Mouse (Mus musculus) embryonic facial prominence, embryonic 14.5 days (tissue): ENCODE results near the gene Zbtb25. TPM values are rescaled to one million over a fixed set of nuclear protein-coding genes. Genes with fewer than 3 reads are reported as not detected.

ENCODE experiments used
- ATAC-seq: fragments of 200-750 bp; cut with Nextera tagmentation; 2 replicates; pipeline ENCODE4 v1.8.0; 2017; ENCODE audit warnings: low read depth, moderate number of reproducible peaks, moderate TSS enrichment
- DNase-seq: peaks from one replicate; pipeline ENCODE4 v3.0.0-alpha.2; 2015; ENCODE audit warnings: low spot score
- H3K27ac ChIP-seq: fragments of 300-500 bp; sonication (generic); replicated peaks from 2 replicates; pipeline ENCODE4 v1.5.1; 2014; ENCODE audit warnings: low read depth, mild to moderate bottlenecking, low read length, moderate library complexity
- H3K27me3 ChIP-seq: fragments of 300-500 bp; sonication (generic); replicated peaks from 2 replicates; pipeline ENCODE4 v1.6.1; 2014; ENCODE audit warnings: low read length; ENCODE audit not compliant: control insufficient read depth, insufficient read depth
- H3K36me3 ChIP-seq: fragments of 300-500 bp; sonication (generic); 2 replicates; pipeline ENCODE4 v1.6.1; 2014; ENCODE audit warnings: low read length, mixed read lengths; ENCODE audit not compliant: control insufficient read depth, insufficient read depth
- H3K4me1 ChIP-seq: fragments of 300-500 bp; sonication (generic); 2 replicates; pipeline ENCODE4 v1.6.1; 2014; ENCODE audit warnings: antibody characterized with exemption, low read length; ENCODE audit not compliant: control insufficient read depth, insufficient read depth
- H3K4me2 ChIP-seq: fragments of 300-500 bp; sonication (generic); 2 replicates; pipeline ENCODE4 v1.6.1; 2014; ENCODE audit warnings: low read depth, mild to moderate bottlenecking, low read length, moderate library complexity, mixed read lengths
- H3K4me3 ChIP-seq: fragments of 300-500 bp; sonication (generic); 2 replicates; pipeline ENCODE4 v1.5.1; 2014; ENCODE audit warnings: low read depth, mild to moderate bottlenecking, low read length
- H3K9ac ChIP-seq: fragments of 300-500 bp; sonication (generic); 2 replicates; pipeline ENCODE4 v1.6.1; 2014; ENCODE audit warnings: low read depth, mild to moderate bottlenecking, low read length, moderate library complexity, mixed read lengths
- H3K9me3 ChIP-seq: fragments of 300-500 bp; sonication (generic); 2 replicates; pipeline ENCODE4 v1.6.1; 2016; ENCODE audit warnings: low read length; ENCODE audit not compliant: control insufficient read depth
- WGBS: fragments of 180-500 bp; shearing (Covaris S2); extraction: QIAGEN DNeasy Blood & Tissue Kit; methylation state at CpG from one replicate; pipeline ENCODE4 v1.1.7; 2014; 5-methylcytosine and 5-hydroxymethylcytosine counted together
- polyA plus RNA-seq: library from polyadenylated mRNA; unstranded; fragments of >200 nt; fragmentation: Nextera tagmentation; extraction: Ambion mirVana; gene quantifications from 2 replicates; pipeline ENCODE4 v1.2.1, GENCODE M21; 2014

The Zbtb25 gene
- polyA plus RNA-seq, 1 experiment from 2014 or later, result 21.2 TPM

DNA sequence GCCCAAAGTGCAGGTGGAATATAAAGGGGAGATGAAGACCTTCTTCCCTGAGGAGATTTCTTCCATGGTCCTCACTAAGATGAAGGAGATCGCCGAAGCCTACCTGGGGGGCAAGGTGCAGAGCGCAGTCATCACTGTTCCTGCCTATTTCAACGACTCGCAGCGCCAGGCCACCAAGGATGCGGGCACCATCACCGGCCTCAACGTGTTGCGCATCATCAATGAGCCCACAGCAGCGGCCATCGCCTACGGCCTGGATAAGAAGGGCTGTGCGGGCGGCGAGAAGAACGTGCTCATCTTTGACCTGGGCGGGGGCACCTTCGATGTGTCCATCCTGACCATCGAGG lies 35.4 kb upstream of the Zbtb25 start:
- 11% methylated on average over 19 of the region's 20 CpGs for WGBS
- Histone ChIP-seq H3K4me1 (peaks cover 20% of the 10 kb centered on the region), H3K9ac (peak overlapping the region; percentile 72; the same call in 1 of the 2 replicates), H3K4me2 (peak overlapping the region; percentile 77), H3K27me3 (peaks cover 44% of the 10 kb centered on the region), H3K36me3 (no peaks in the 10 kb centered on the region), H3K27ac (no peak overlapping the region), H3K4me3 (peak overlapping the region; percentile 57), H3K9me3 (no peaks in the 10 kb centered on the region)
- ATAC-seq, result no peak
- no peak for DNase-seq

DNA sequence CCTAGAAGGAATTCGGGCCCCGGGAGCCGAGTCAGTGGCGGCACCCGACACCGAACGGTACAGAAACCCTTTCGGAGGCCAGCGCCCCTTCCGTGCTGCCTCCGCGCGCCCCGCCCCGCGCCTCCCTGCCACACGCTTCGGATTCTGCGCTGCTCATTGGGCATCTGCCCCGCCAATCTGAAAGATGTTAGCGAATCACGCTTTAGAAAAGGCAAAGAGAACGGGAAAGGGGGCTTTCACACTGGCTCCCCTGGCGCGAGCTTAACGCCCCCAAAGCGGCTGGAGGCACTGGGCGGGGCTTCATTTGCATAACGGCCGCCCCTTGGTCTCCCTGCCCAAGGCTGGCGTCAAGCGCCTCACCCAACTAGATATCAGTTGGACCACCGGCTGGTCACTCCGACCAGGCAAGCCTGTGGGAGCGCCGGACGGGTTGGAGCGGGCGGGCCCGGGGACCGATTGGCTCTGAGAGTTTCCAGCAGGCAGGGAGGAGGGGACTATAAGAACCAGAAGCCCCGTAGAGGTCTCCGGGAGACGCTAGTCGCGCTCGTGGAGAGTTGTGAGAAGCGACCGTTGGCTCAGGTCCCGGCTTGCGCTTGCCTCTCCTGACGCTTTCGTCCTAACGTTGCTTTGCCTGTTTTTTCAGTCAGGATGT lies 34.6 kb upstream of the Zbtb25 start, which contains the start of gene Hspa2:
Gene Hspa2 (plus strand): TSS at position 291 of the 652 bp plus-strand sequence.
- H3K9me3 ChIP-seq, result no peaks in the 10 kb centered on the region
- peak within 1 kb of the TSS; percentile 57 for H3K4me3 ChIP-seq
- peaks cover 44% of the 10 kb centered on the region for H3K27me3 ChIP-seq
- no peaks in the 10 kb centered on the region for H3K36me3 ChIP-seq
- peak; percentile 98 for ATAC-seq
- peaks cover 20% of the 10 kb centered on the region for H3K4me1 ChIP-seq
- peak within 1 kb of the TSS; percentile 72 for H3K9ac ChIP-seq
- peak; percentile 100 for DNase-seq
- H3K4me2 ChIP-seq, result peak within 1 kb of the TSS; percentile 77
- WGBS, result under 1% methylated on average over 41 of the region's 54 CpGs
- H3K27ac ChIP-seq, result peak within 1 kb of the TSS; percentile 89

GRCm38 (mm10) chr12:76402991-76403885 lies 33.8 kb upstream of the Zbtb25 start:
- DNase-seq (peak; percentile 93), ATAC-seq (peak; percentile 90)
- WGBS, result 1% methylated on average over 46 of the region's 54 CpGs

GRCm38 (mm10) chr12:76401674-76402073 lies 32.3 kb upstream of the Zbtb25 start:
- no peak for ATAC-seq
- peaks cover 25% of the 10 kb centered on the region for H3K4me1 ChIP-seq
- no peak for DNase-seq
- no peak overlapping the region for H3K4me3 ChIP-seq
- H3K4me2 ChIP-seq, result no peak overlapping the region
- no peak overlapping the region for H3K27ac ChIP-seq
- H3K9ac ChIP-seq, result no peak overlapping the region
- H3K27me3 ChIP-seq, result peaks cover 33% of the 10 kb centered on the region
- H3K9me3 ChIP-seq, result no peaks in the 10 kb centered on the region
- H3K36me3 ChIP-seq, result no peaks in the 10 kb centered on the region
- 61% methylated on average over 3 of the region's 3 CpGs for WGBS

More at GRCm38 (mm10) chr12:76402991-76403885, 33.8 kb upstream of the Zbtb25 start:
- Histone ChIP-seq H3K9ac (peak overlapping the region; percentile 72), H3K9me3 (no peaks in the 10 kb centered on the region), H3K4me1 (peaks cover 23% of the 10 kb centered on the region), H3K4me3 (peak overlapping the region; percentile 57), H3K4me2 (peak overlapping the region; percentile 77), H3K27ac (peak overlapping the region; percentile 89), H3K36me3 (no peaks in the 10 kb centered on the region), H3K27me3 (peaks cover 44% of the 10 kb centered on the region)

GRCm38 (mm10) chr12:76397281-76397680 lies 27.9 kb upstream of the Zbtb25 start:
- Histone ChIP-seq H3K36me3 (no peaks in the 10 kb centered on the region), H3K9me3 (no peaks in the 10 kb centered on the region), H3K4me1 (0 out of 2 replicates have a peak, but pooled peaks cover 5% of the 10 kb centered on the region), H3K27ac (no peak overlapping the region), H3K9ac (no peak overlapping the region), H3K4me3 (no peak overlapping the region), H3K27me3 (0 out of 2 replicates have a peak, but pooled peaks cover 2% of the 10 kb centered on the region), H3K4me2 (no peak overlapping the region)
- ATAC-seq (no peak), DNase-seq (no peak)
- WGBS, result 81% methylated on average over 5 of the region's 5 CpGs

GRCm38 (mm10) chr12:76392979-76393378 lies 23.6 kb upstream of the Zbtb25 start:
- Histone ChIP-seq H3K4me1 (no peaks in the 10 kb centered on the region), H3K4me2 (no peak overlapping the region), H3K9ac (no peak overlapping the region), H3K9me3 (no peaks in the 10 kb centered on the region), H3K4me3 (no peak overlapping the region), H3K36me3 (peaks cover 13% of the 10 kb centered on the region), H3K27me3 (no peaks in the 10 kb centered on the region), H3K27ac (no peak overlapping the region)
- DNase-seq (no peak), ATAC-seq (no peak)
- 83% methylated on average over 5 of the region's 5 CpGs for WGBS

DNA sequence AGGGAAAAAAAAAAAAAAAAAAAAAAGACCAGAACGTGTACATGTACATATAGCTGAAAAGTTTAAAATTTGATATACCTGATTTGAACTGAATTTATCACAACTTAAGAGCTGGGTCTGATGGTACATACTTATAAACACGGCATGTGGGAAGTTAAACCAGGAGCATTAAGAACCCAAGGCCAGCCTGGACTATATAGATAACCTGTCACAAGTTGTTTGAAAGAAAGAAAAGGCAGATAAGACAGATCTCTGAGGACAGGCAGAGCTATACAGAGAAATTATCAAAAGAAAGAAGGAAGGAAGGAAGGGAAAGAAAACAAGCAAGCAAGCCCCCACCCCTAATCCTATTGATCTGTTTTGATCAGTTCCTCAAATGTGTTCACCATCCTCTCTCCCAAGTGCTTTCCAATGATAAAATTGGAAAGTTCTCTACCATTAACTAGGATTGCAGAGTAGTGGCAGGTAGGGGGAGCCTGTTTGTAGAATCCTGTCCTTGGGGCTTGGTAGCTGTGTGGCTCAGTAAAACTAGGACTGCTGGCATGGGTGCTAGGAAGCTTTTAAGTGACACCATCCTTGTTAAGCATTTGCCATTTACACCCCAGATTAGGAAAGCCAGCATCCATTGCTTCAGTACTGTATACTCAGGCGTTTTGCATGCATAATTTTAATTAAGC lies 22.3 kb upstream of the Zbtb25 start:
- no peaks in the 10 kb centered on the region for H3K27me3 ChIP-seq
- 72% methylated on average over 3 of the region's 3 CpGs for WGBS
- no peak overlapping the region for H3K9ac ChIP-seq
- H3K4me2 ChIP-seq, result no peak overlapping the region
- no peak for ATAC-seq
- H3K36me3 ChIP-seq, result peaks cover 18% of the 10 kb centered on the region
- no peaks in the 10 kb centered on the region for H3K9me3 ChIP-seq
- no peak for DNase-seq
- H3K4me1 ChIP-seq, result no peaks in the 10 kb centered on the region
- H3K27ac ChIP-seq, result no peak overlapping the region
- H3K4me3 ChIP-seq, result no peak overlapping the region

GRCm38 (mm10) chr12:76388794-76389193 lies 19.4 kb upstream of the Zbtb25 start:
- Histone ChIP-seq H3K36me3 (peaks cover 37% of the 10 kb centered on the region), H3K27me3 (no peaks in the 10 kb centered on the region), H3K4me3 (no peak overlapping the region), H3K4me1 (no peaks in the 10 kb centered on the region), H3K4me2 (no peak overlapping the region), H3K9me3 (no peaks in the 10 kb centered on the region), H3K27ac (no peak overlapping the region), H3K9ac (no peak overlapping the region)
- no peak for DNase-seq
- no peak for ATAC-seq
- 84% methylated on average over 11 of the region's 11 CpGs for WGBS
